Mouse (Mus musculus) lung, postnatal 0 days (tissue): ENCODE data around the gene Selenon. TPM values are rescaled to one million over a fixed set of nuclear protein-coding genes. Genes with fewer than 3 reads are reported as not detected.

Experiments
- ATAC-seq: fragments of 200-750 bp; cut with Nextera tagmentation; 2 replicates; pipeline ENCODE4 v1.8.0; 2017; ENCODE audit warnings: moderate library complexity
- DNase-seq: peaks from one replicate; pipeline ENCODE4 v3.0.0-alpha.2; 2016; ENCODE audit warnings: low spot score
- H3K27ac ChIP-seq: fragments of 300-500 bp; sonication (generic); 2 replicates; pipeline ENCODE4 v1.5.1; 2014; ENCODE audit warnings: antibody characterized with exemption, mild to moderate bottlenecking, low read length, mixed read lengths
- H3K27me3 ChIP-seq: fragments of 300-500 bp; sonication (generic); replicated peaks from 2 replicates; pipeline ENCODE4 v1.6.1; 2014; ENCODE audit warnings: low read length, mixed read lengths; ENCODE audit not compliant: insufficient read depth
- H3K36me3 ChIP-seq: fragments of 300-500 bp; sonication (generic); 2 replicates; pipeline ENCODE4 v1.6.1; 2014; ENCODE audit warnings: low read length, mixed read lengths; ENCODE audit not compliant: insufficient read depth
- H3K4me1 ChIP-seq: fragments of 300-500 bp; sonication (generic); 2 replicates; pipeline ENCODE4 v1.6.1; 2014; ENCODE audit warnings: antibody characterized with exemption, low read depth, low read length, mixed read lengths; ENCODE audit not compliant: insufficient read depth
- H3K4me2 ChIP-seq: fragments of 300-500 bp; sonication (generic); replicated peaks from 2 replicates; pipeline ENCODE4 v1.6.1; 2014; ENCODE audit warnings: low read depth, mild to moderate bottlenecking, low read length, moderate library complexity, mixed read lengths
- H3K4me3 ChIP-seq: fragments of 300-500 bp; sonication (generic); 2 replicates; pipeline ENCODE4 v1.5.1; 2014; ENCODE audit warnings: low read depth, low read length
- H3K9ac ChIP-seq: fragments of 300-500 bp; sonication (generic); replicated peaks from 2 replicates; pipeline ENCODE4 v1.6.1; 2014; ENCODE audit warnings: low read depth, mild to moderate bottlenecking
- H3K9me3 ChIP-seq: fragments of 300-500 bp; sonication (generic); 2 replicates; pipeline ENCODE4 v1.6.1; 2016; ENCODE audit warnings: low read length, mixed read lengths
- CTCF ChIP-seq: IDR thresholded peaks from 2 replicates; pipeline ENCODE4 v1.5.1; 2016; ENCODE audit warnings: antibody characterized with exemption, mild to moderate bottlenecking
- EP300 ChIP-seq: IDR thresholded peaks from 2 replicates; pipeline ENCODE4 v1.6.1; 2016; ENCODE audit warnings: antibody characterized with exemption, mild to moderate bottlenecking, control low read depth
- WGBS: fragments of 180-500 bp; shearing (Covaris S2); extraction: QIAGEN DNeasy Blood & Tissue Kit; methylation state at CpG from one replicate; pipeline ENCODE4 v1.1.7; 2014; 5-methylcytosine and 5-hydroxymethylcytosine counted together
- polyA plus RNA-seq: library from polyadenylated mRNA; unstranded; fragments of >200 nt; fragmentation: Nextera tagmentation; extraction: Ambion mirVana; gene quantifications from 2 replicates; pipeline ENCODE4 v1.2.1, GENCODE M21; 2015

Gene Selenon
- polyA plus RNA-seq, 1 experiment from 2014 or later: 13.6 TPM

DNA sequence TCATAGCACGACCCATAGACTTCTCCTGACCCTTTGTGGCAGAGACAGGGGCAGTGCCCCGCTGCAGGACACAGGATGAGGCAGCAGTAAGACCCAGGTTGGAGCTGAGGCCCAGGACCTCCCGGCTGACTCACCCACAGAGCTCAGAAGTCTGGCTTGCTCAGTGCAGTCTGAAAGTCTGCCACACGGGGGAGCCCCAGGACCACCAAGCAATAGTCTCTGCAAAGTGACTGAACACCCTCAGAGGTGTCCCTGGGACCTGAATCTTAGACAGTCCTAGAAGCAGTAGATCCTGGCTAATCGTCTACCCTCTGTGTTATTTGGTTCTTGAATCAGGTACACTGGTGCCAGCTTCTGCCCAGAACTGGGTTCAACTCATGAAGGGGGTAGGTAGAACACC, 8.7 kb downstream of the Selenon start:
- WGBS: 7% methylated on average over 5 of the region's 5 CpGs
- H3K4me2 ChIP-seq: no peak overlapping the region
- H3K9me3 ChIP-seq: no peaks in the 10 kb centered on the region
- no peak overlapping the region for H3K9ac ChIP-seq
- H3K27me3 ChIP-seq: no peaks in the 10 kb centered on the region
- peak; percentile 89 for DNase-seq
- peaks cover 11% of the 10 kb centered on the region; the same call in 1 of the 2 replicates for H3K4me1 ChIP-seq
- H3K36me3 ChIP-seq: peaks cover 10% of the 10 kb centered on the region; the same call in 1 of the 2 replicates
- ATAC-seq: peak; percentile 64
- H3K4me3 ChIP-seq: no peak overlapping the region
- no peak overlapping the region for H3K27ac ChIP-seq
- TF ChIP-seq CTCF (peak; percentile 98), EP300 (no peak)

DNA sequence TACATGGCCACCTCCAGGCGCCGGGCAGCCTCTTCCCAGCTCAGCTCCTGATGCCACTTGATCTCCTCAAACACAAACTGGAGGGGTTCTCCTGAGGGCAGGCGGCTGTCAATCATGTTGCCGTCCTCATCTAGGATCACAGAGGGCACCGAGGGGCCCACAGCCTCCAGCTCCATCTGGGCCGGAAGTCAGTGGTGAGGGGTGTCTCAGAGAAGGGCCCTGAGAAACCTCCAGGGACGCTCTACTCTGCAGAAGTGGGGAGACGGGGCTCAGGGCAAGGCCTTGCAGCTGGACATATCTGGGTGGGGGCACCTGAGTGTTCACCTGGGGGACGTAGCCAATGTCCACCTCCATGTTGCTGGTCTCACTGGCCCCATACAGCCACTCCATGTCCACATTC, 9.2 kb downstream of the Selenon start:
- Histone ChIP-seq H3K27me3 (no peaks in the 10 kb centered on the region), H3K4me1 (peaks cover 8% of the 10 kb centered on the region; the same call in 1 of the 2 replicates), H3K4me2 (no peak overlapping the region), H3K9ac (no peak overlapping the region), H3K4me3 (no peak overlapping the region), H3K9me3 (no peaks in the 10 kb centered on the region), H3K36me3 (peaks cover 10% of the 10 kb centered on the region; the same call in 1 of the 2 replicates), H3K27ac (no peak overlapping the region)
- WGBS: 90% methylated on average over 9 of the region's 9 CpGs
- TF ChIP-seq CTCF: no peak
- TF ChIP-seq EP300: no peak
- no peak for ATAC-seq
- DNase-seq: no peak

DNA sequence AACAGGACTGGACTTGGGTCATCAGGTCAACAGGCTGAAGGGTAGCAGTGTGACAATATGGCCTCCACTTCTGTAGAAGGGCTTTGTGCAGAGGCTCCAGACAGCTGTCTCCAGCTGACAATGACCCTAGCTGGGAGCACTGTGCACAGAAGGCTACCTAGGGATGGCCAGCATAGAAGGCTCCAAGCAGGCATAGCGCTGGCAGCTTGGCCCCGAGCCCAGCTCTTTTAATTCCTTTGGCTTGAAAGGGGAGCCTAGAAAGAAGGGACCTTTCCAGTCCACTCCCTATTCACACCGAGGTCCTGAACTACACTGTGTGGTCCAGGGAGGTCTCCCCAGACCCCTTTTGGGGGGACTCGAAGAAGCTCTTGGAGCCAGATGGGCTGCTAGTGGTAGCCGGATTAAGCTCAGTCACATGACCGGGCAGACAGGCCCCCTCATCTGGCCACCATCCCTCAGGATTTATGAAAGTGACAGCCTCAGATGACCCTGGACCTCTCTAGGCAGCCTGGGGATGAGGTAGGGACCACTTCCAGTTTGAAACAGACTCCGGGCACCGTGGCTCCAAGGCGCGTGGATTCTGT, 12.9 kb downstream of the Selenon start:
- WGBS: 88% methylated on average over 10 of the region's 10 CpGs
- H3K27ac ChIP-seq: no peak overlapping the region
- no peaks in the 10 kb centered on the region for H3K4me1 ChIP-seq
- H3K36me3 ChIP-seq: peaks cover 6% of the 10 kb centered on the region; the same call in 1 of the 2 replicates
- ATAC-seq (no peak), DNase-seq (no peak)
- H3K27me3 ChIP-seq: no peaks in the 10 kb centered on the region
- H3K9me3 ChIP-seq: no peaks in the 10 kb centered on the region
- H3K4me2 ChIP-seq: no peak overlapping the region
- TF ChIP-seq CTCF: no peak
- no peak for TF ChIP-seq EP300
- no peak overlapping the region for H3K4me3 ChIP-seq
- no peak overlapping the region for H3K9ac ChIP-seq

DNA sequence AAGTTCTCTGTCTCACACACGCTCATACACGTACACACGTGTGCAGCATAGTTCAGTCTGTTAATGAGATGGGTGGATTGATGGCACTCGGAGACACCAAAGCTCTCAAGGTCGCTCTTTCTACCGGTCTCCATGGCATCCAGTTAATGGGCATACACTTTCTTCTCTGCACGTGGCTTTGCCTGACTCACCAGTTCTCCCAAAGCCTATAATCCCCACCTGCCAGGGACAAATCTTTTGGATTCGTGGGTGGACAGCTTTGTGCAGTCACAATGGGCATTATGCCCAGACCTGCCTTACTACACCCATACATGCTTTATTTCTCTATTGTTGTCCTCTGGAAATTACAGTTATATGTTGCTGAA, 16.2 kb downstream of the Selenon start:
- peak; percentile 44 for DNase-seq
- no peak for ATAC-seq
- no peaks in the 10 kb centered on the region for H3K36me3 ChIP-seq
- TF ChIP-seq EP300 (no peak), CTCF (no peak)
- H3K4me2 ChIP-seq: peak overlapping the region; percentile 91
- no peaks in the 10 kb centered on the region for H3K27me3 ChIP-seq
- no peak overlapping the region for H3K9ac ChIP-seq
- H3K9me3 ChIP-seq: no peaks in the 10 kb centered on the region
- H3K27ac ChIP-seq: peak overlapping the region; percentile 97; the same call in 1 of the 2 replicates
- H3K4me3 ChIP-seq: peak overlapping the region; percentile 84
- H3K4me1 ChIP-seq: peaks cover 6% of the 10 kb centered on the region; the same call in 1 of the 2 replicates
- 3% methylated on average over 8 of the region's 8 CpGs for WGBS

DNA sequence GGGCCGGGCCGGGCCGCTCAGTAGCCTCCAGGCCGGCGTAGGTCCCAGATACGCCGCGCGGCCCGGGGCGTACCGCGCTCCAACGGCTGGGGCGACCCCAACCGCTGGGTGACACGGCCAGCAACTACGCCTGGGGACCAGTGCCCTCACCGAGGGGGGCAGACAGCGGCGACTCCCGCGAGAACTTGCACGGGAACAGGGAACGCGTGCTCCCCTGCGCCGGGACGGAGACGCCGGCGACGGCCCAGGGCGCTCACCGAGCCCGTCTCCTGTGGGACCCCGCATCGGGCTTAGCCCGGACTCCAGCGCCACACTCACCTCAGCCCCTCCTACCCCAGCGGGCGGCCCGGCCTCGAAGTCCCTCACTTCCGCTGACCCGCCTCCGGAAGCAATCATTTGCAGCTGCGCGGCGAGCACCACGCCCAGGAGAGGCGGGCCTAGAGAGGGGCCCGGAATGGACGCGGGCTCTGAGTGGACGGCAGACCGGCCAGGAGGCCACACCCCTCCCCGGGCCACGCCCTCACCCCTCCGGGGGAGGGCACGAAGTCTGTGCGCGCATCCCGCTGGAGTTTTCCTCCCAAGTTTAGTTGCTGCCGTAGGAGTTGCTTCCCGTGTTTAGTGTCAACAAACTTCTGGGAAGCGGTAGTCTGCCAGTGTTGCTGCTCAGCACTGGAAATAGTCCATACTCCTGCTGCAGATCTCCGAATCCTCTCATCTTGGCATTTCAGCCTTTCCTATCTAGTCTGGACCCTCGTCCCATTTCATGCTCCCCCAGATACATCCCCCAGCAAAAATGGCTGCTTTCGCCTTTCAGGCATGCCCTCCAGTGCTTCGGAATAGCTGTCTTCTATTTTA, 16.8 kb downstream of the Selenon start, which contains the start of gene Mtfr1l:
TSS of gene Mtfr1l (minus strand) at position 456 of the 855 bp plus-strand sequence.
- Histone ChIP-seq H3K4me2 (peak within 1 kb of the TSS; percentile 91), H3K27me3 (no peaks in the 10 kb centered on the region), H3K36me3 (no peaks in the 10 kb centered on the region), H3K9ac (peak within 1 kb of the TSS; percentile 92), H3K27ac (peak within 1 kb of the TSS; percentile 97), H3K4me1 (peaks cover 6% of the 10 kb centered on the region; the same call in 1 of the 2 replicates), H3K9me3 (no peaks in the 10 kb centered on the region), H3K4me3 (peak within 1 kb of the TSS; percentile 84)
- no peak for TF ChIP-seq EP300
- peak; percentile 1; the same call in 1 of the 2 replicates for TF ChIP-seq CTCF
- DNase-seq (peak; percentile 99), ATAC-seq (peak; percentile 96)
- 2% methylated on average over 56 of the region's 71 CpGs for WGBS
